Mouse (Mus musculus) layer of hippocampus, adult 9-10 months (tissue): ENCODE data around the gene Ccdc174.

ENCODE experiments used
- DNase-seq: peaks from one replicate; pipeline ENCODE4 v3.0.0; 2022; ENCODE audit warnings: low spot score

Ccdc174 gene

GRCm38 (mm10) chr6:91917716-91918115 is 39.9 kb downstream of the Ccdc174 start:
- DNase-seq: no peak

DNA sequence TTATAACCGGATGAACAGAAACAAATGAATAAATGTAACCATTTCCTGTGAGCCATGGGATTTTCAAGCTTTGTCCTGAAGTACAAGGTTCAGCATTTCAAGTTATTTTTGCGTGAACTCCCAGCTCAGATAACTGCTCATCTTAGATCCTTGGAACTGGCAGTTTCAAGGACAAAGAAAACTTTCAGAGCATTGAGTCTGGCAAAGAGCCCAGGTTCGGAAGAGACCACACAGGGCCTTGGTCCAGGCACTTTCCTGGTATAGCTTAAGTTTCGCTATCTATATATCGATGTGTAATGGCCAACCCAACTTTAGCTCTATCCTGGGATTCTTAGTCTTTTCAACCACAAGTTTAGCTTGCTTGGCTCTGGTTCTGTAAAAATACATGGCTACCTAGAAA is 53.4 kb downstream of the Ccdc174 start:
- DNase-seq: no peak

- DNase-seq: no peak
These were observed 60.6 kb downstream of the Ccdc174 start for GRCm38 (mm10) chr6:91938491-91938890.

DNA sequence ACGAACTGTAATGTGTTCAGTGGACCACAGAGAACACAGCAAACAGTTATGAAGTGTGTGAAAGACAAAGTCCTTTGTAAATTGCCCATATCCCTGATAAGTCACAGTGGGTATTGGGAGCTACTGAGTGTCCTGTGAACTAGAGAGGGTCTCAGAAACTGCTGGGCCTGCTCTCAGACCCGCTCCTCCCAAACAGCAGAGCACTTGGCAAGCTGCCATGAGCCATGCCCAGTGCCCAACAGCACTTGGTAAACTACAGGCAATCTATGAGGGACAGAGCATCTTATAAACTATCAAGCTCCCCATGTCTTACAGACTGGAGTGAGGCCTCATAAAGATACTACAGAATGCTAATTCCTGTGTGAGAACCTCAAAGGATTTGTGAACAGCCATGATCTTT is 70.6 kb downstream of the Ccdc174 start:
- DNase-seq: no peak
